ENCODE assay signal across 30 mouse cellular contexts in the genomic region with DNA sequence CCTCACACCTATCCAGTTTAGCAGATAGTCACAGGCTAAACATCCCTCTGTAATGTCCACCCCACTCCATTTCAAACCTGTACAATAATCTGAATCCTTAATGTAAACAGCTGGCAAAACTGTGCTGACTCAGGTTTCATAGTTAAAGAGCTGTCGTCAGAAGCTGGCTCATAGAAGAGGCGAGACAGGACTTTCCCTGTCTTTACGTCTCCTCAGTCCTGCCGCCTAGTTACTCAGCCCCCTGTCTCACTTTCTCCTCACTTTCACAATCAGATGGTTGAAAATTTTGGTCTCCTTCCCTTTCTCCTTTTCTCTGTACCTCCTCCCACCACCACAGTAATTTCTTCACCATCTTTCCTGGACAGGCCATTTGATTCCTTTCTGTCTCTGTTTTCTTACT. TPM values are rescaled to one million over a fixed set of nuclear protein-coding genes. Genes with fewer than 3 reads are reported as not detected.
"Had no signal": no experiment of that assay in that cellular context is flagged by ENCODE, and none has a peak within 500 bp of the region (broad histone marks: within the 10 kb centered on the region; RNA-seq: fewer than 3 reads in every experiment).

No protein-coding gene starts in this region.

- H3K4me3 ChIP-seq: gastrocnemius, adult 2 months; heart, adult 2 months; heart, embryonic 13.5 days; heart, embryonic 15.5 days; hindbrain, embryonic 13.5 days; hindbrain, embryonic 15.5 days; kidney, embryonic 15.5 days; limb, embryonic 13.5 days; limb, embryonic 15.5 days; liver, embryonic 13.5 days; liver, embryonic 15.5 days had no signal

- H3K27me3 ChIP-seq: heart, embryonic 13.5 days; heart, embryonic 15.5 days; hindbrain, embryonic 13.5 days; hindbrain, embryonic 15.5 days; kidney, embryonic 15.5 days; limb, embryonic 13.5 days; limb, embryonic 15.5 days had no signal

- H3K4me2 ChIP-seq: heart, embryonic 11.5 days; heart, embryonic 13.5 days; heart, embryonic 15.5 days; hindbrain, embryonic 13.5 days; hindbrain, embryonic 15.5 days; kidney, embryonic 15.5 days; limb, embryonic 13.5 days; limb, embryonic 15.5 days; liver, embryonic 13.5 days; liver, embryonic 15.5 days had no signal

- H3K4me1 ChIP-seq: hindbrain, embryonic 13.5 days; hindbrain, embryonic 15.5 days; limb, embryonic 13.5 days; limb, embryonic 15.5 days; liver, embryonic 13.5 days; liver, embryonic 15.5 days had no signal

- H3K36me3 ChIP-seq: heart, embryonic 13.5 days; heart, embryonic 15.5 days; hindbrain, embryonic 15.5 days; kidney, embryonic 15.5 days; limb, embryonic 13.5 days; limb, embryonic 15.5 days; liver, embryonic 13.5 days; liver, embryonic 15.5 days had no signal

- DNase-seq: gastrocnemius, adult 2 months; gastrocnemius, postnatal 10 days; gastrocnemius, postnatal 25 days; heart, adult 11 months; heart, adult 2 months; heart, postnatal 14 days; heart, postnatal 36 days; kidney, adult 11 months; kidney, adult 2 months; kidney, adult 9 months; kidney, postnatal 14 days; kidney, postnatal 36 days; left cerebral cortex, postnatal 4 days; liver, embryonic 13.5 days; liver, postnatal 0 days had no signal

- H3K27ac ChIP-seq: gastrocnemius, adult 2 months; heart, adult 2 months; heart, embryonic 13.5 days; heart, embryonic 15.5 days; hindbrain, embryonic 13.5 days; hindbrain, embryonic 15.5 days; hindbrain, postnatal 0 days; kidney, embryonic 15.5 days; kidney, postnatal 0 days; limb, embryonic 13.5 days; limb, embryonic 15.5 days; liver, embryonic 13.5 days; liver, embryonic 15.5 days had no signal

RNA-seq across cellular contexts. Expression of gene Timp1, which starts 1.9 kb away (rescaled TPM):
- total RNA-seq: hematopoietic stem cell, adult 5-6 weeks; layer of hippocampus, adult 18-20 months; liver, adult 2 months had no signal

RNA-seq across cellular contexts. Expression of gene Syn1, which starts 52.7 kb away (rescaled TPM):
- total RNA-seq: hematopoietic stem cell, adult 5-6 weeks; liver, adult 2 months had no signal
- polyA plus RNA-seq: heart, postnatal 0 days had no signal
